Mouse (Mus musculus): ENCODE data around the gene Cd180.
"Not testable (repeated sequence)": the region's sequence is repeated elsewhere in the genome, so short reads cannot be mapped to it uniquely, and the experiment has no call there.

The Cd180 gene

GRCm38 (mm10) chr13:102678482-102678881 lies 14.9 kb upstream of the Cd180 start:
- peak; percentile 29 for DNase-seq (ENCODE audit: low spot score)

- no peak for DNase-seq (ENCODE audit: low spot score)
Measured at GRCm38 (mm10) chr13:102684890-102685289, 8.5 kb upstream of the Cd180 start.

DNA sequence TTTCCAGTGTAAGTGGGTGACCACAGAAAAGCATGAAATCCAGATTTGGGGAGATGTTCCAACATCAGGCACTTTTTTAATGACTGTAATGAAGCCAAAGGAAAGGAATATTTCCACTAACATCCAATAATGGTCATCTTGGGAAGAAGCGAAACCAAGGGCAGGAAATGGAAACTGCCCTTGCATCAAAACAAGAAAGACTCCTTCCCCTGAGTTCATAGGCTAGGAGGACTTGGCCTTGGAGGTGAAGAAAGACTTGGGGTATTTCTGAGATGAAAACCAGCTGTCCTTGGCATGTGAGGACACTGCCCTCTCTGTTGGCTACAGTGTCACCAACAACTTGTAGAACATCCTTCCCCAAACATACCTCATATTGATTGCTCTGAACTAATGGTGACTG lies 5.2 kb upstream of the Cd180 start:
- DNase-seq (ENCODE audit: low spot score) = no peak

GRCm38 (mm10) chr13:102689201-102690090 lies 3.9 kb upstream of the Cd180 start:
- DNase-seq (ENCODE audit: low spot score) = no peak

DNA sequence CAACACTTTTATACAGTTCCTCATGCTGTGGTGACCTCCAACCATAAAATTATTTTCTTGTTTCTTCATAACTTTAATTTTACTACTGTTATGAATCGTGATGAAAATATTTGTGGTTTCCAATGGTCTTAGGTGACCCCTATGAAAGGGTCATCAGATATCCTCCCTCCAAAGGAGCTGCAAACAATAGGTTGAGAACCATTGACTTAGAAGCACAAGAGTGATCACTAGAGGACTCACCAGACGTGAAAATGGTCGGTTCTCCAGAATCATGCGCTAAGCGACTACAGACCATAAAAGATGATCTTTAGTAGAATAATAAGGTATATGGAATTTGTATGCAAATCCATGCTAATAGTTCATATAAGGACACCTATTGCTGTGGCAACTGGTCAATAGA lies 3.2 kb upstream of the Cd180 start:
- no peak for DNase-seq (ENCODE audit: low spot score)

GRCm38 (mm10) chr13:102691408-102692150 lies 1.8 kb upstream of the Cd180 start:
- DNase-seq (ENCODE audit: low spot score) = no peak

DNA sequence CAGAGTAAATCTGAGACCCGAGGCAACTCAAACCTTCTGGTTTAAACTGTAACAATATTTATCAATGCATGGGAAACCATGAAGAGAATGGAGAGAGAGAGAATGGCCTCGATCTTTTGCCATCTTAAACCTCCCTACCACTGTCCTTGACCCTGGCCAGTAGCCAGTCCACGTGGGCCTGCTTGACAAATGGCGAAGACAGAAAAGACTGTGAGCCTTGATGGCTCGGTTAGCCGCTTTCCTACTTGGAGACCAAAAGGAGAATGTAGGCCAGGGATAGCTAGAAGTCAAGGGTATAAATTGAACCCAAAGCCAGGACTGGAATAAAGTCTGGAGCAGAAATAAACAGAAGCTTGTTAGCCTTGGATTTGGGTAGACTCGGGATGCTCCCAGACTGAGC lies 796 bp downstream of the Cd180 start:
- no peak for DNase-seq (ENCODE audit: low spot score)

- DNase-seq (ENCODE audit: low spot score) = no peak
Measured at GRCm38 (mm10) chr13:102695121-102695905, 2.0 kb downstream of the Cd180 start.

DNA sequence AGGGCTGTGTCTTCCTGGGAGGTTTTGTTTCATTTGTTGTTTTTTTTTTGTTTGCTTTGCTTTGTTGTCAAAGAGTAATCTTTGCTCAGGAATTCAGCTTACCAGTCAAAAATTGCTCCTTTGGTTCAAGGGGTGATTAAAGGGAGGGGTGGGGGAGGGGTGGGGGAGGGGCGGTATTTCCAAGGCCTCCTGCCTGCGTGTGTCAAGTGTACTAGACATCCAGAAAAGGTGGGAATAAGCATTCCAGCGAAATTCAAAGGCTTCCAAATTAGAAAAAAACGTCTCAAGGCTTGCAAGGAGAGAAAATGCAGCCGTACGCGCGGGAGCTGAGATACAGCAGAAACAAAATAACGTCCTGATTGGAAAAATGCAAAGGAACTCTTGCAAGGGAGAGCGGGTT lies 5.0 kb downstream of the Cd180 start:
- DNase-seq (ENCODE audit: low spot score) = no peak

GRCm38 (mm10) chr13:102698751-102699323 lies 5.5 kb downstream of the Cd180 start:
- DNase-seq (ENCODE audit: low spot score) = peak; percentile 64

DNA sequence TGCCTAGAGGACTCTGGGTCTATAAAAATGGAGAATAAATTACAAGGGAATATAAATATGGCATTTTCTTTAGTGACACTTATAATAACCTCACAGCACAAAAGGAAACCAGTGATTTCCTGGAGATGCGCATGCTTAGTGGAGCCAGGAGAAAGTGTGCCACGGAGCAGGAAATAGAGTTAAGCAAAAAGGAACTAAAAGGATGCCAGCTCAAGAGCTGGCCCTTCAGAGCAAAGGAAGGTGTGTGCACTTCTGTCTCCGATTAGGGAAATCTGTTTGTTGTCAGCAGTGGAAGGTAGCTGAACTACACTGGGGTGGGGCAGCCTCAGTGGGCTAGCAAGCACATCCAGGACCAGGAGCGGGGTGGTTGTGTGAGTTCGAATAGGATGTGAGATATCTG lies 6.8 kb downstream of the Cd180 start:
- DNase-seq (ENCODE audit: low spot score) = no peak

GRCm38 (mm10) chr13:102700744-102701143 lies 7.4 kb downstream of the Cd180 start:
- DNase-seq (ENCODE audit: low spot score) = no peak

GRCm38 (mm10) chr13:102716973-102717372 lies 23.6 kb downstream of the Cd180 start:
- no peak for DNase-seq (ENCODE audit: low spot score)

- no peak for DNase-seq (ENCODE audit: low spot score)
Measured at GRCm38 (mm10) chr13:102725416-102725815, 32.1 kb downstream of the Cd180 start.

- no peak for DNase-seq (ENCODE audit: low spot score)
Measured at GRCm38 (mm10) chr13:102725906-102726305, 32.5 kb downstream of the Cd180 start.

GRCm38 (mm10) chr13:102726876-102727275 lies 33.5 kb downstream of the Cd180 start:
- DNase-seq (ENCODE audit: low spot score) = no peak

DNA sequence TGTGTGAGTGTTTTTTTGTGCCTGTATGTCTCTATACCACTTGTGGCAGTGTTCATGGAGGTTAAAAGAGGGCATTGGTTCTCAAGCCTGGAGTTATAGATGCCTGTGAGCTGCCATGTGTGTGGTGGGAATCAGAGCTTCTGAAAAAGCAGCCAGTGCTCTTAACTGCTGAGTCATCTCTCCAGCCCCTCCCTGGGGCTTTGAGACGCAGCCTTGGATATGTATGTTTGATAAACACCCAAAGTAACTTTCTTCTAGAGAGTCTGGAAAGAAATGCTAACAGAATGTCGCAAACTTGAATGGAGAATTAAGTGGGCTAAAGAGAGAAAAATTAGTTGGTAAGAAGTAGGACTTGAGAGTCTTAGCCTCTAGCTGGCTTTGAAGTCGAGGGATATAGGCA lies 34.7 kb downstream of the Cd180 start:
- no peak for DNase-seq (ENCODE audit: low spot score)

DNA sequence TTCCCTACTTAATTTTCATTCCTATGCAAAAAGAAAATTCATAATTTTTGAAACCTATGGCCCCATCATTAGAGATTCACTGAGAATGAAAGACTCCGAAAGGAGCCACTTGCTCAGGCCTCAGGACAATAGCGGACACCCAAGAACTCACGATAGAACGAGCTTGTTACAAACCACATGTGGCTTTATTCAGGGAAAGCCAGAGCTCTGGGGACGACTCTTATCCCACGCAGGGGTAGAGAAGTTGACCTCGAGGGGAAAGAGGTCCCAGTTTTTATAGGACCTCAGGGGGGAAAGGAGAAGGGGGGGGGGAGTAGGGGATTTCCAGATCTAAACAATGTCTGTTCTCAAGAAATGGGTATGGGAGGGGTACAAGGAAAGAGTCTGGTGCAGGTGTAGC lies 35.6 kb downstream of the Cd180 start:
- not testable (repeated sequence) for DNase-seq (ENCODE audit: low spot score)

- no peak for DNase-seq (ENCODE audit: low spot score)
Measured at GRCm38 (mm10) chr13:102733063-102733462, 39.7 kb downstream of the Cd180 start.

DNA sequence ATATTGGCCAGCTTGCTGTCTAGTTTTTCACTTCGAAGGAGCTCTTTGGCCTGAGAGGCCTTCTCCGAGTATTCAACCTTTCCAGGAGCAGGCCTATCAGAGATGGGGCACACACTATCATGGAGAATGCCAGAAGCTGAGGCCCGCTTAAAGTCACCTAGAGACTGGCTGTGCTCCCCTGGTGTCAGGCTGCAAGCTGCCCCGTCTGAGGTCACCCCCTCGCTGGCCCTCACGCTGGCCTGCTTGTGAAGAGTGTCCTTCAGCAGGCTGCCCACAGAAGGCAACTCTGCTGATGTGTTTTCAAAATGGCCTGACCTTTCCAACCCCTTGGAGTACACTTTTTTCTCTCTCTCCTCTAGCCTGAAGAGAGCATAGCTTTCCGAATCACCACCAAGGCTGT lies 44.5 kb downstream of the Cd180 start:
- no peak for DNase-seq (ENCODE audit: low spot score)

DNA sequence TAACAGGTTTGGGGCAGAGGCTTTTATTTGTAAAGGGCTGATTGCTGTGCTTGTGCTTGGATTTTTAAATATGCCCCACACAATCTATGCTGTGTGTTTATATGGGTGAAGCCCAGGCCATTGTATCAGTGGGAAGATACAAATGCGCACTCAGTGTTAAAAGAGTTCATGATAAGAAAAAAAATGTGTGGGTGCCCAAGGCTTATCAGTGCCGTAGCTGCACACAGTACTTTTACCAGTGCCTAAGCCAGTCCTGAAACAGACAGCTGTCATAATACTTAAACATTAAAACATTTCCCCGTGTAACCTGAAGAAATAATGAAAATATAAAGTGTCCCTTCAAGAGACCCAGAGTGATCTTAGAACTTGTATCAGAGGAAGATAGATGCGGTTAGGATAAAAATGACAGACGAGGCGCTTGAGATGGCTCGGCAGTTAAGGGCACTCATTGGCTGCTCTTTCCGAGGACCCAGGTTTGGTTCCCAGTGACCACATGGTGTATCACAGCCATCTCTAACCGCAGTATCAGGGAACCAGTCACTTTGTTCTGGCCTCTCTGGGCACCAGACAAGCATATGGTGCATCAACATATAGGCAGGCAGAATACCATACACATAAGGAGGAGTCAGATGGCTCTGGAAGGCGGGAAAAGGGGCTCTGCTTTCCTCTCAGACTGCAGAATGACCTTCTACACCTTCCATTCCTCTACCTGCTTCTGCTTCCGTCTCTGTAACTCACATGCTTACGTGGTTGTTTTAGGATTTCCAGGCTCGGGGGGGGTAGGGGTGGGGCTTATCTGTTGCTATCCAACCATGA lies 46.6 kb downstream of the Cd180 start:
- no peak for DNase-seq (ENCODE audit: low spot score)
